Mouse (Mus musculus) embryonic facial prominence, embryonic 15.5 days (tissue): ENCODE results near the gene Gm17660. TPM values are rescaled to one million over a fixed set of nuclear protein-coding genes. Genes with fewer than 3 reads are reported as not detected.
A peak's percentile ranks its signal among the peaks of the same experiment; 100 is the strongest.
"Not testable (repeated sequence)": the region's sequence is repeated elsewhere in the genome, so short reads cannot be mapped to it uniquely, and the experiment has no call there.

Experiments
- ATAC-seq: fragments of 200-750 bp; cut with Nextera tagmentation; 2 replicates; pipeline ENCODE4 v1.8.0; 2017; ENCODE audit warnings: low read depth, moderate TSS enrichment; ENCODE audit not compliant: insufficient number of reproducible peaks, low FRiP score, low TSS enrichment
- H3K27ac ChIP-seq: fragments of 300-500 bp; sonication (generic); replicated peaks from 2 replicates; pipeline ENCODE4 v1.5.1; 2015; ENCODE audit warnings: mild to moderate bottlenecking, inconsistent platforms
- H3K27me3 ChIP-seq: fragments of 300-500 bp; sonication (generic); 2 replicates; pipeline ENCODE4 v1.6.1; 2015; ENCODE audit warnings: inconsistent platforms
- H3K36me3 ChIP-seq: fragments of 300-500 bp; sonication (generic); 2 replicates; pipeline ENCODE4 v1.6.1; 2015; ENCODE audit warnings: mild to moderate bottlenecking, inconsistent platforms
- H3K4me1 ChIP-seq: fragments of 300-500 bp; sonication (generic); 2 replicates; pipeline ENCODE4 v1.6.1; 2015; ENCODE audit warnings: inconsistent platforms
- H3K4me2 ChIP-seq: fragments of 300-500 bp; sonication (generic); replicated peaks from 2 replicates; pipeline ENCODE4 v1.6.1; 2015; ENCODE audit warnings: mild to moderate bottlenecking, inconsistent platforms
- H3K4me3 ChIP-seq: fragments of 300-500 bp; sonication (generic); replicated peaks from 2 replicates; pipeline ENCODE4 v1.5.1; 2015; ENCODE audit warnings: mild to moderate bottlenecking, inconsistent platforms
- H3K9ac ChIP-seq: fragments of 300-500 bp; sonication (generic); 2 replicates; pipeline ENCODE4 v1.6.1; 2015; ENCODE audit warnings: inconsistent platforms
- H3K9me3 ChIP-seq: fragments of 300-500 bp; sonication (generic); replicated peaks from 2 replicates; pipeline ENCODE4 v1.6.1; 2016; ENCODE audit warnings: inconsistent platforms
- WGBS: fragments of 180-500 bp; shearing (Covaris S2); methylation state at CpG from one replicate; pipeline ENCODE4 v1.1.7; 2015; 5-methylcytosine and 5-hydroxymethylcytosine counted together
- polyA plus RNA-seq: library from polyadenylated mRNA; unstranded; fragments of >200 nt; fragmentation: Nextera tagmentation; extraction: Ambion mirVana; gene quantifications from 2 replicates; pipeline ENCODE4 v1.2.1, GENCODE M21; 2015

The Gm17660 gene
- polyA plus RNA-seq, 1 experiment from 2014 or later = 0.35 TPM

GRCm38 (mm10) chr5:104036686-104037085 is 40.7 kb downstream of the Gm17660 start:
- no peak overlapping the region for H3K27ac ChIP-seq
- no peak overlapping the region for H3K4me3 ChIP-seq
- H3K9ac ChIP-seq = no peak overlapping the region
- H3K4me2 ChIP-seq = no peak overlapping the region
- ATAC-seq = no peak
- H3K4me1 ChIP-seq = no peaks in the 10 kb centered on the region
- no peaks in the 10 kb centered on the region for H3K36me3 ChIP-seq
- WGBS = 91% methylated on average over 1 of the region's 1 CpGs
- no peaks in the 10 kb centered on the region for H3K27me3 ChIP-seq
- H3K9me3 ChIP-seq = no peaks in the 10 kb centered on the region

GRCm38 (mm10) chr5:104035824-104036223 is 41.6 kb downstream of the Gm17660 start:
- H3K9me3 ChIP-seq = no peaks in the 10 kb centered on the region
- H3K4me1 ChIP-seq = no peaks in the 10 kb centered on the region
- no peaks in the 10 kb centered on the region for H3K27me3 ChIP-seq
- H3K4me3 ChIP-seq = no peak overlapping the region
- 67% methylated on average over 1 of the region's 1 CpGs for WGBS
- no peak for ATAC-seq
- H3K36me3 ChIP-seq = no peaks in the 10 kb centered on the region
- H3K27ac ChIP-seq = no peak overlapping the region
- H3K9ac ChIP-seq = no peak overlapping the region
- H3K4me2 ChIP-seq = no peak overlapping the region

DNA sequence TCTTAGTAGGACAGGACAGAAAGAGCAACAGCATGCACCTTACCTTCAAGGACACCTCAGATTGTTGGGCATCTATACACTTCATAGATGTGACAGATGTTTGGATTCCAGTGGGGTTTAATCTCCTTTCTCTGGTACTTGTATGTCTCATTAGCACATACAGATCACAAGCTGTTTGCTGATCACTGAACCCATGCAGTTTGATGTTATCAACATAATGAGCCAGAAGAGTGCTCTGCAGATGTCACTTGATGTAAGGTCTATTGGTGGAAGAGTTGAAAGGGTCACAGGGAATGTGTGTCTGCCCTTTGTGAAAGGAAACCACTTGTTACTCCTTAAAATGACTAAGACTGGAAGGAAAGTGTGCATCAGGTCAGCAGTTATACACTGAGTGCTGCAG is 42.3 kb downstream of the Gm17660 start:
- H3K4me3 ChIP-seq = no peak overlapping the region
- ATAC-seq = no peak
- no peak overlapping the region for H3K4me2 ChIP-seq
- no peak overlapping the region for H3K9ac ChIP-seq
- no peaks in the 10 kb centered on the region for H3K9me3 ChIP-seq
- no peak overlapping the region for H3K27ac ChIP-seq
- H3K36me3 ChIP-seq = no peaks in the 10 kb centered on the region
- H3K4me1 ChIP-seq = no peaks in the 10 kb centered on the region
- H3K27me3 ChIP-seq = no peaks in the 10 kb centered on the region

- 83% methylated on average over 2 of the region's 2 CpGs for WGBS
- Histone ChIP-seq H3K9me3 (no peaks in the 10 kb centered on the region), H3K4me2 (no peak overlapping the region), H3K36me3 (no peaks in the 10 kb centered on the region), H3K27me3 (no peaks in the 10 kb centered on the region), H3K4me1 (no peaks in the 10 kb centered on the region), H3K4me3 (no peak overlapping the region), H3K27ac (no peak overlapping the region), H3K9ac (no peak overlapping the region)
- ATAC-seq = no peak
Observed at GRCm38 (mm10) chr5:104032434-104033097, 44.8 kb downstream of the Gm17660 start.

DNA sequence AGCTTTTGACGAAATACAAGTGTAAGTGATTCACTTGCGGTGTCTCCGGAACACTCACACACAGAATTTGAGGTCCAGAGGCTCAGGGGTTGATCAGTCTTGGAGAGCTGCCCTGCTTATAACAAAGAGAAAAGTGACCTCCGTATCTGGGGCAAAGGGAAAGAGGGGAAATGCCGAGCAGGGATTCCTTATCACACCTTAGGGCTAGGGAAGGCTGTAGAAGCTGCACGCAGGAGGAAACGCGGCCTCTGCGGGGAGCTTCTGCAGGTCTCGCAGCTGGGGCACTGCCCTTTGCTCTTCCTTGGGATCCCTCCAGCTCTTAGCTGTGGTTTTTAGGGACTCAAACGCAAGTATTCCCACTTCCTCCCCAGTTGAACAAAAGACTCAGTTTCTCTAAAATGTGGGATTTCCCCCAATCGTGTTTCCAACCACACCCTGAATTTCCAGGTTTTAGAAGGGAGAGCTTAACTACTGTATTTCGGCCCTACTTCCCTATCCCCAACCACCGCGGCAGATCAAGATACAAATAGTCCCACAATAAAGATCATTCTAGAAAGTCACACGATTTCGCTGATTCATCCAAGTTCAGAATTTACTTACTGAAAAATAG is 52.1 kb downstream of the Gm17660 start:
- H3K9ac ChIP-seq = no peak overlapping the region
- no peaks in the 10 kb centered on the region for H3K9me3 ChIP-seq
- peaks cover 8% of the 10 kb centered on the region; the same call in 1 of the 2 replicates for H3K27me3 ChIP-seq
- no peaks in the 10 kb centered on the region for H3K36me3 ChIP-seq
- no peak overlapping the region for H3K4me2 ChIP-seq
- H3K4me3 ChIP-seq = no peak overlapping the region
- peaks cover 16% of the 10 kb centered on the region; the same call in 1 of the 2 replicates for H3K4me1 ChIP-seq
- WGBS = 46% methylated on average over 17 of the region's 17 CpGs
- no peak overlapping the region for H3K27ac ChIP-seq
- ATAC-seq = no peak

GRCm38 (mm10) chr5:104024762-104025161 is 52.6 kb downstream of the Gm17660 start:
- H3K36me3 ChIP-seq = no peaks in the 10 kb centered on the region

GRCm38 (mm10) chr5:104024193-104024592 is 53.2 kb downstream of the Gm17660 start:
- not testable (repeated sequence) for H3K9me3 ChIP-seq, H3K27me3 ChIP-seq, H3K4me3 ChIP-seq, H3K27ac ChIP-seq, H3K36me3 ChIP-seq, H3K9ac ChIP-seq, H3K4me2 ChIP-seq, ATAC-seq
- H3K4me1 ChIP-seq = peaks cover 20% of the 10 kb centered on the region; the same call in 1 of the 2 replicates
- WGBS = 71% methylated on average over 5 of the region's 5 CpGs

More at GRCm38 (mm10) chr5:104024762-104025161, 52.6 kb downstream of the Gm17660 start:
- Histone ChIP-seq H3K9me3 (no peaks in the 10 kb centered on the region), H3K4me3 (no peak overlapping the region), H3K27me3 (peaks cover 8% of the 10 kb centered on the region; the same call in 1 of the 2 replicates), H3K27ac (no peak overlapping the region), H3K4me1 (peaks cover 18% of the 10 kb centered on the region; the same call in 1 of the 2 replicates), H3K9ac (no peak overlapping the region), H3K4me2 (no peak overlapping the region)
- no peak for ATAC-seq
- 54% methylated on average over 11 of the region's 11 CpGs for WGBS

- H3K27me3 ChIP-seq = peaks cover 8% of the 10 kb centered on the region; the same call in 1 of the 2 replicates
- H3K9me3 ChIP-seq = no peaks in the 10 kb centered on the region
- no peak overlapping the region for H3K9ac ChIP-seq
- H3K4me3 ChIP-seq = no peak overlapping the region
- peaks cover 20% of the 10 kb centered on the region; the same call in 1 of the 2 replicates for H3K4me1 ChIP-seq
- H3K4me2 ChIP-seq = no peak overlapping the region
- no peaks in the 10 kb centered on the region for H3K36me3 ChIP-seq
- no peak for ATAC-seq
- H3K27ac ChIP-seq = no peak overlapping the region
- 70% methylated on average over 8 of the region's 8 CpGs for WGBS
Observed at GRCm38 (mm10) chr5:104023289-104024020, 54.0 kb downstream of the Gm17660 start.

- no peak for ATAC-seq
- peak overlapping the region; percentile 47 for H3K4me3 ChIP-seq
- no peak overlapping the region for H3K9ac ChIP-seq
- 33% methylated on average over 5 of the region's 5 CpGs for WGBS
- H3K9me3 ChIP-seq = no peaks in the 10 kb centered on the region
- peak overlapping the region; percentile 65 for H3K4me2 ChIP-seq
- peaks cover 20% of the 10 kb centered on the region; the same call in 1 of the 2 replicates for H3K4me1 ChIP-seq
- 0 out of 2 replicates have a peak overlapping the region, but pooled peaks have one; percentile 78 for H3K27ac ChIP-seq
- peaks cover 3% of the 10 kb centered on the region; the same call in 1 of the 2 replicates for H3K36me3 ChIP-seq
- peaks cover 8% of the 10 kb centered on the region; the same call in 1 of the 2 replicates for H3K27me3 ChIP-seq
Observed at GRCm38 (mm10) chr5:104022558-104022957, 54.9 kb downstream of the Gm17660 start.

GRCm38 (mm10) chr5:104021597-104022378 is 55.6 kb downstream of the Gm17660 start, which contains the start of gene Hsd17b11:
TSS of gene Hsd17b11 (minus strand) at chr5:104021919.
- H3K36me3 ChIP-seq = peaks cover 3% of the 10 kb centered on the region; the same call in 1 of the 2 replicates
- peak within 1 kb of the TSS; percentile 47 for H3K4me3 ChIP-seq
- H3K9ac ChIP-seq = peak within 1 kb of the TSS; percentile 37
- H3K9me3 ChIP-seq = no peaks in the 10 kb centered on the region
- peaks cover 8% of the 10 kb centered on the region; the same call in 1 of the 2 replicates for H3K27me3 ChIP-seq
- H3K27ac ChIP-seq = peak within 1 kb of the TSS; percentile 78
- H3K4me2 ChIP-seq = peak within 1 kb of the TSS; percentile 65
- H3K4me1 ChIP-seq = peaks cover 20% of the 10 kb centered on the region; the same call in 1 of the 2 replicates
- ATAC-seq = peak; percentile 86
- under 1% methylated on average over 31 of the region's 31 CpGs for WGBS
